Mouse (Mus musculus): ENCODE results near the gene Hagh. TPM values are rescaled to one million over a fixed set of nuclear protein-coding genes. Genes with fewer than 3 reads are reported as not detected.

The Hagh gene
- polyA plus RNA-seq (2012; rRNA removed): 636 and 727 TPM in 2 replicates

- DNase-seq: no peak
- Histone ChIP-seq H3K4me1 (ENCODE audit: control insufficient read depth, insufficient read depth, low read length) (peaks cover 3% of the 10 kb centered on the region; the same call in 1 of the 2 replicates), H3K4me3 (ENCODE audit: insufficient read depth, low read depth, low read length) (no peak within 1 kb of the TSS), H3K27me3 (replicated peaks; ENCODE audit: control insufficient read depth, insufficient read depth, low read length) (no peaks in the 10 kb centered on the region), H3K27ac (ENCODE audit: insufficient read depth, low read depth, low read length) (no peak within 1 kb of the TSS), H3K36me3 (ENCODE audit: control insufficient read depth, insufficient read depth, low read length) (no peaks in the 10 kb centered on the region)
- 65% methylated on average over 8 of the region's 8 CpGs for WGBS
- no peak for TF ChIP-seq POLR2A (IDR thresholded peaks at IDR 0.05; ENCODE audit: low read depth, low read length)
- no peak for TF ChIP-seq CTCF (conservative IDR thresholded peaks at IDR 0.05; ENCODE audit: insufficient read depth, insufficient read length, low read depth, low read length)
Measured at GRCm38 (mm10) chr17:24839842-24840241, at the start of gene Hagh. Gene Hagh, plus strand, starts transcription at chr17:24840143.

- Histone ChIP-seq H3K36me3 (ENCODE audit: control insufficient read depth, insufficient read depth, low read length) (no peaks in the 10 kb centered on the region), H3K4me3 (ENCODE audit: insufficient read depth, low read depth, low read length) (no peak overlapping the region), H3K27ac (ENCODE audit: insufficient read depth, low read depth, low read length) (no peak overlapping the region), H3K4me1 (ENCODE audit: control insufficient read depth, insufficient read depth, low read length) (no peaks in the 10 kb centered on the region), H3K27me3 (replicated peaks; ENCODE audit: control insufficient read depth, insufficient read depth, low read length) (no peaks in the 10 kb centered on the region)
- no peak for DNase-seq
- WGBS: 35% methylated on average over 8 of the region's 8 CpGs
- no peak for TF ChIP-seq POLR2A (IDR thresholded peaks at IDR 0.05; ENCODE audit: low read depth, low read length)
- no peak for TF ChIP-seq CTCF (conservative IDR thresholded peaks at IDR 0.05; ENCODE audit: insufficient read depth, insufficient read length, low read depth, low read length)
Measured at GRCm38 (mm10) chr17:24792190-24792589, 47.8 kb upstream of the Hagh start.

GRCm38 (mm10) chr17:24794791-24795190 is 45.2 kb upstream of the Hagh start:
- no peak for DNase-seq
- Histone ChIP-seq H3K27ac (ENCODE audit: insufficient read depth, low read depth, low read length) (no peak overlapping the region), H3K36me3 (ENCODE audit: control insufficient read depth, insufficient read depth, low read length) (no peaks in the 10 kb centered on the region), H3K27me3 (replicated peaks; ENCODE audit: control insufficient read depth, insufficient read depth, low read length) (no peaks in the 10 kb centered on the region), H3K4me1 (ENCODE audit: control insufficient read depth, insufficient read depth, low read length) (no peaks in the 10 kb centered on the region), H3K4me3 (ENCODE audit: insufficient read depth, low read depth, low read length) (no peak overlapping the region)
- 41% methylated on average over 12 of the region's 12 CpGs for WGBS
- TF ChIP-seq CTCF (conservative IDR thresholded peaks at IDR 0.05; ENCODE audit: insufficient read depth, insufficient read length, low read depth, low read length) (no peak), POLR2A (IDR thresholded peaks at IDR 0.05; ENCODE audit: low read depth, low read length) (no peak)

GRCm38 (mm10) chr17:24796969-24797368 is 43.0 kb upstream of the Hagh start:
- Histone ChIP-seq H3K4me3 (ENCODE audit: insufficient read depth, low read depth, low read length) (no peak overlapping the region), H3K27ac (ENCODE audit: insufficient read depth, low read depth, low read length) (no peak overlapping the region), H3K36me3 (ENCODE audit: control insufficient read depth, insufficient read depth, low read length) (no peaks in the 10 kb centered on the region), H3K27me3 (replicated peaks; ENCODE audit: control insufficient read depth, insufficient read depth, low read length) (no peaks in the 10 kb centered on the region), H3K4me1 (ENCODE audit: control insufficient read depth, insufficient read depth, low read length) (no peaks in the 10 kb centered on the region)
- 53% methylated on average over 3 of the region's 3 CpGs for WGBS
- TF ChIP-seq CTCF (conservative IDR thresholded peaks at IDR 0.05; ENCODE audit: insufficient read depth, insufficient read length, low read depth, low read length): no peak
- no peak for TF ChIP-seq POLR2A (IDR thresholded peaks at IDR 0.05; ENCODE audit: low read depth, low read length)
- no peak for DNase-seq

- H3K36me3 ChIP-seq (ENCODE audit: control insufficient read depth, insufficient read depth, low read length): no peaks in the 10 kb centered on the region
- H3K27me3 ChIP-seq (replicated peaks; ENCODE audit: control insufficient read depth, insufficient read depth, low read length): no peaks in the 10 kb centered on the region
- WGBS: 60% methylated on average over 9 of the region's 9 CpGs
- TF ChIP-seq POLR2A (IDR thresholded peaks at IDR 0.05; ENCODE audit: low read depth, low read length) (no peak), CTCF (conservative IDR thresholded peaks at IDR 0.05; ENCODE audit: insufficient read depth, insufficient read length, low read depth, low read length) (no peak)
- DNase-seq: no peak
- H3K4me1 ChIP-seq (ENCODE audit: control insufficient read depth, insufficient read depth, low read length): no peaks in the 10 kb centered on the region
- no peak overlapping the region for H3K27ac ChIP-seq (ENCODE audit: insufficient read depth, low read depth, low read length)
- H3K4me3 ChIP-seq (ENCODE audit: insufficient read depth, low read depth, low read length): no peak overlapping the region
Measured at GRCm38 (mm10) chr17:24798229-24798628, 41.7 kb upstream of the Hagh start.

- Histone ChIP-seq H3K27ac (ENCODE audit: insufficient read depth, low read depth, low read length) (no peak overlapping the region), H3K36me3 (ENCODE audit: control insufficient read depth, insufficient read depth, low read length) (no peaks in the 10 kb centered on the region), H3K4me1 (ENCODE audit: control insufficient read depth, insufficient read depth, low read length) (no peaks in the 10 kb centered on the region), H3K27me3 (replicated peaks; ENCODE audit: control insufficient read depth, insufficient read depth, low read length) (no peaks in the 10 kb centered on the region), H3K4me3 (ENCODE audit: insufficient read depth, low read depth, low read length) (no peak overlapping the region)
- WGBS: 78% methylated on average over 4 of the region's 4 CpGs
- no peak for TF ChIP-seq CTCF (conservative IDR thresholded peaks at IDR 0.05; ENCODE audit: insufficient read depth, insufficient read length, low read depth, low read length)
- no peak for TF ChIP-seq POLR2A (IDR thresholded peaks at IDR 0.05; ENCODE audit: low read depth, low read length)
- peak; percentile 50 for DNase-seq
Measured at GRCm38 (mm10) chr17:24799476-24799875, 40.5 kb upstream of the Hagh start.

- no peak overlapping the region for H3K27ac ChIP-seq (ENCODE audit: insufficient read depth, low read depth, low read length)
- H3K4me1 ChIP-seq (ENCODE audit: control insufficient read depth, insufficient read depth, low read length): no peaks in the 10 kb centered on the region
- H3K36me3 ChIP-seq (ENCODE audit: control insufficient read depth, insufficient read depth, low read length): no peaks in the 10 kb centered on the region
- no peak for DNase-seq
- H3K27me3 ChIP-seq (replicated peaks; ENCODE audit: control insufficient read depth, insufficient read depth, low read length): no peaks in the 10 kb centered on the region
- H3K4me3 ChIP-seq (ENCODE audit: insufficient read depth, low read depth, low read length): no peak overlapping the region
- 73% methylated on average over 3 of the region's 3 CpGs for WGBS
- TF ChIP-seq POLR2A (IDR thresholded peaks at IDR 0.05; ENCODE audit: low read depth, low read length): no peak
- no peak for TF ChIP-seq CTCF (conservative IDR thresholded peaks at IDR 0.05; ENCODE audit: insufficient read depth, insufficient read length, low read depth, low read length)
Measured at GRCm38 (mm10) chr17:24800524-24800923, 39.4 kb upstream of the Hagh start.

Measured in kidney, adult 2 months (tissue).